Mouse (Mus musculus): ENCODE measurements at regions not wholly inside any gene's neighbourhood (a gene's known extent, or its start where the extent isn't known, plus 50 kb on each side); places are given as distances from the start of the nearest gene placed in this dataset.

DNA sequence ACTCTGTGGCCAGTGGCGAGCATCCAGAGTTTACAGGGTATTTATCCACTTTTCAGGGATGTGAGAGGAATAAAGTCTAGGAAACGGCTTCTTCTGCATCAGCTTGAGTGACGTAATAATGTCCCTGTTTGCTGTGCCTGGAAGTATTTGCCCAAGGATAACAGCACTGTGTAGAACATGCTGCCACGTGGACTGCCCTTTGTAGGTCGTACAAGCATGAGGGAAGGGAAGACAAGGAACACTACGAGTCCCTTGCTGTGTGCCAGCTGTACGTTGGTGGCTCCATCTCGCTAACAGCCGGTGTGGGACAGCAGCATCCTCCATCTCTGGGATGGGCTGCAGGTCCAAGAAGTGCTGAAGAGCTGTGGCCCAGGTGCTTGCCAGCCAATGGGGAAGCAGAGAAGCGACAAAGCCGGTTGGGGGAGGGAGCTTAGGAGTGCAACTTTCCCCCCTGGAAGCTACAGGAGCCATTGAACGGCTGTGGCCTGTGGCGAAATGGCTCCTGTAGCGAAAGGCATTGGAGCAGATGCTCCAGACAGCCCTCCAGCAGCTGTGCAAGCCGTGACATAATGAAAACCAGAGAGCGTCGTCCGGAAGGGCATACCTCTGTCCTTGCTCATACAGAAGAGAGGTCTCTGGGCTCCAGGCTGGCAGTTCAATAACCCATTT, 65.0 kb upstream of the Epcam start:
- TF ChIP-seq CTCF (conservative IDR thresholded peaks at IDR 0.05; ENCODE audit: insufficient read depth, insufficient read length, low read depth, low read length) (no peak), POLR2A (IDR thresholded peaks at IDR 0.05; ENCODE audit: low read depth, low read length) (no peak)
- 86% methylated on average over 18 of the region's 18 CpGs for WGBS
- no peak for DNase-seq
- no peak overlapping the region for H3K4me3 ChIP-seq (ENCODE audit: insufficient read depth, low read depth, low read length)
- H3K27me3 ChIP-seq (replicated peaks; ENCODE audit: control insufficient read depth, insufficient read depth, low read length), result no peaks in the 10 kb centered on the region
- no peaks in the 10 kb centered on the region for H3K36me3 ChIP-seq (ENCODE audit: control insufficient read depth, insufficient read depth, low read length)
- peaks cover 6% of the 10 kb centered on the region for H3K4me1 ChIP-seq (ENCODE audit: control insufficient read depth, insufficient read depth, low read length)
- H3K27ac ChIP-seq (ENCODE audit: insufficient read depth, low read depth, low read length), result no peak overlapping the region

DNA sequence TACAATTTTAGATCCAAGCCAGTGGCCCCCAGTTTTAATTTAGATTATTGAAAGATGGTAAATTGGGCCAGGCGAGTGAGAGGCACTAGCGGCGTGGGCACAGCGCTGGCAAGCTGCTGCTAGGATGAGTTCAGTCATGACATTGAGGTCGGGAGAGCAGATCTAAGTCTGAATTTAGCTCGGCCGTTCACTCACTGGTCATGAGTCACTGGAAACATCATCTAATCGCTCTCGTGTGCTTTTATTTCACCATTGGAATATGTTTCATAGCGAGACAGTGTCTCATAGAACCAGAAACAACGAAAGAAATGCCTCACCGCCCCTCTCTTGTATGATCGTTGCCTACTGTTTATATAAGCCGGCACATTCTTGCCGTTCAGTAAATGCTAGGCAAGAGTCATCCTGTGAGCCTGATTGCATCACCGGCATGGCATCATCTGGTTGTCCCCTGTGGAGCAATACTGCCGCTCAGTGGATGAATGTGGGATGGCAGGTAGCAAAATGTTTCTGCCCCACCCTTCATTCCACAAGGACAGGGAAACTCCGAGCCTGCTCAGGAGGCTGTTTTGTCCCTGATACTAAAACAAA, 64.3 kb upstream of the Epcam start:
- H3K27me3 ChIP-seq (replicated peaks; ENCODE audit: control insufficient read depth, insufficient read depth, low read length), result no peaks in the 10 kb centered on the region
- H3K4me3 ChIP-seq (ENCODE audit: insufficient read depth, low read depth, low read length), result no peak overlapping the region
- no peaks in the 10 kb centered on the region for H3K36me3 ChIP-seq (ENCODE audit: control insufficient read depth, insufficient read depth, low read length)
- TF ChIP-seq CTCF (conservative IDR thresholded peaks at IDR 0.05; ENCODE audit: insufficient read depth, insufficient read length, low read depth, low read length) (peak; percentile 100; the same call in 1 of the 2 replicates), POLR2A (IDR thresholded peaks at IDR 0.05; ENCODE audit: low read depth, low read length) (no peak)
- 21% methylated on average over 18 of the region's 18 CpGs for WGBS
- peaks cover 6% of the 10 kb centered on the region for H3K4me1 ChIP-seq (ENCODE audit: control insufficient read depth, insufficient read depth, low read length)
- no peak overlapping the region for H3K27ac ChIP-seq (ENCODE audit: insufficient read depth, low read depth, low read length)
- DNase-seq, result peak; percentile 93

DNA sequence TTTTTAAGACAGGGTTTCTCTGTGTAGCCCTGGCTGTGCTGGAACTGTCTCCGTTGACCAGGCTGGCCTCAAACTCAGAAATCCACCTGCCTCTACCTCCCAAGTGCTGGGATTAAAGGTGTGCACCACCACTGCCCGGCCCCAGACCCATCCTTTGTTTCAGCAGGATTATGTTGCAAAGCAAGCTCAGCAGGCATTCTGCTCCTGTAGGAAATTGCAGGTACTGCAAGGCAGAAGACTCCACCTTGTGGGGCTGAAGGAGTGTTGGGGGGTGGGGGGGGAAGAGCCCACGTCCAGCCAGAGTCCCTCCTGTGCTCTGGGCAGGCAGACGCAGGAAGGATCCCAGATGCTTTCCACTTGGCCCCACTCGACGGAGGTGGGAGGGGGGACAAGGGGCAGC, 52.2 kb upstream of the Epcam start:
- no peaks in the 10 kb centered on the region for H3K36me3 ChIP-seq (ENCODE audit: control insufficient read depth, insufficient read depth, low read length)
- no peak for DNase-seq
- H3K27me3 ChIP-seq (replicated peaks; ENCODE audit: control insufficient read depth, insufficient read depth, low read length), result no peaks in the 10 kb centered on the region
- 60% methylated on average over 6 of the region's 6 CpGs for WGBS
- 0 out of 2 replicates have a peak, but pooled peaks cover 3% of the 10 kb centered on the region for H3K4me1 ChIP-seq (ENCODE audit: control insufficient read depth, insufficient read depth, low read length)
- TF ChIP-seq POLR2A (IDR thresholded peaks at IDR 0.05; ENCODE audit: low read depth, low read length) (no peak), CTCF (conservative IDR thresholded peaks at IDR 0.05; ENCODE audit: insufficient read depth, insufficient read length, low read depth, low read length) (no peak)
- H3K4me3 ChIP-seq (ENCODE audit: insufficient read depth, low read depth, low read length), result no peak overlapping the region
- H3K27ac ChIP-seq (ENCODE audit: insufficient read depth, low read depth, low read length), result no peak overlapping the region

GRCm38 (mm10) chr17:87585355-87585754, 50.4 kb upstream of the Epcam start:
- DNase-seq, result peak; percentile 15
- Histone ChIP-seq H3K27ac (ENCODE audit: insufficient read depth, low read depth, low read length) (no peak overlapping the region), H3K4me3 (ENCODE audit: insufficient read depth, low read depth, low read length) (no peak overlapping the region), H3K36me3 (ENCODE audit: control insufficient read depth, insufficient read depth, low read length) (no peaks in the 10 kb centered on the region), H3K4me1 (ENCODE audit: control insufficient read depth, insufficient read depth, low read length) (0 out of 2 replicates have a peak, but pooled peaks cover 3% of the 10 kb centered on the region), H3K27me3 (replicated peaks; ENCODE audit: control insufficient read depth, insufficient read depth, low read length) (no peaks in the 10 kb centered on the region)
- WGBS, result 21% methylated on average over 6 of the region's 6 CpGs
- no peak for TF ChIP-seq POLR2A (IDR thresholded peaks at IDR 0.05; ENCODE audit: low read depth, low read length)
- TF ChIP-seq CTCF (conservative IDR thresholded peaks at IDR 0.05; ENCODE audit: insufficient read depth, insufficient read length, low read depth, low read length), result no peak
